Mouse (Mus musculus): Measurements from ENCODE around the gene Stpg3. TPM values are rescaled to one million over a fixed set of nuclear protein-coding genes. Genes with fewer than 3 reads are reported as not detected.

Stpg3 gene
- polyA plus RNA-seq (2014; fragmentation: Illumina TruSeq; extraction: RNeasy Lipid Tissue Mini Kit (QIAGEN cat#74804); ENCODE audit: insufficient read depth, low read depth, low replicate concordance) = not detected

DNA sequence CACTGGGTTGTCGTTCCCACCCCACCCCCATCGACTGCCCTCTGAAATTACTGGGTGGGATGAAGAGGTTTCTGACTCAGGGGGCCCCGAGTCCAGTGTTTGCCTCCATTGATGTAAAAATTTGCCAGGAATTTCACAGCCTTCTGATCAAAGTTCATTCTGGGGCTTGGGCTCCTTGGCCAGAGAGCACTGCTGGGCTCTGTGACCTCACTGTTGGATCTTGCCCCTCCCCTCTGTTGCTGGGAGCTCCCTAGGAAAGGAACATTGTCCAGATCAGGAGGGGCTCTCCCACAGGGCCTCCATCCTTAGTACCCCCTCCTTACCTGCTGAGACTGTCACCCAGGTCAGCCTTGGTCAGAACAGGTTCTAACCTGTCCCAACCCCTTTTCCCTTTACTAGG, at the start of gene Stpg3:
Stpg3 (minus strand) TSS at position 194 of the 400 bp plus-strand sequence.

DNA sequence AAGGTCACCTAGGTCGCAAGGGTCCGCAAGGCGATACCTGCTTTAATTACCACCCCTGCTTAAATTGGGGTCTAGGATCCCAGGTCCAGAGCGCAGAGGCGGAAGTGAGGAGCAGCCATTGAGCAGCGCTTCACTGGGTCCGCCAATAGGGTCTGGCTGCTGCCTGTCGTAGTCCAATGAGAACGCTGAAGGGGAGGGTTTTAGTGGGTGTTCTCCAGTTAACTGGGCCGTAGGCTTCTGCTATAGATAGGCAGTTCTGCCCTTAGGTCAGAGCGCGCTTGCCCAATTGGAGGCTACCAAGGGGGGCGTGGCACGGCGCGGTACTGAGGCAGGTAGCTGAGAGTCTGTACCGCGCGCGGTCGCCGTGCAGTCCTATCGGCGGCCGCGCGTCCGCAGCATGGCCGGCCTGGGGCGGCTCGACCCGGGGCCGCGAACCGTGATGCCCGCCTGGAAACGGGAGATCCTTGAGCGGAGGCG, 47.9 kb upstream of the Stpg3 start, which contains the start of gene Tprn:
Tprn (plus strand) TSS at position 328 of the 477 bp plus-strand sequence.

DNA sequence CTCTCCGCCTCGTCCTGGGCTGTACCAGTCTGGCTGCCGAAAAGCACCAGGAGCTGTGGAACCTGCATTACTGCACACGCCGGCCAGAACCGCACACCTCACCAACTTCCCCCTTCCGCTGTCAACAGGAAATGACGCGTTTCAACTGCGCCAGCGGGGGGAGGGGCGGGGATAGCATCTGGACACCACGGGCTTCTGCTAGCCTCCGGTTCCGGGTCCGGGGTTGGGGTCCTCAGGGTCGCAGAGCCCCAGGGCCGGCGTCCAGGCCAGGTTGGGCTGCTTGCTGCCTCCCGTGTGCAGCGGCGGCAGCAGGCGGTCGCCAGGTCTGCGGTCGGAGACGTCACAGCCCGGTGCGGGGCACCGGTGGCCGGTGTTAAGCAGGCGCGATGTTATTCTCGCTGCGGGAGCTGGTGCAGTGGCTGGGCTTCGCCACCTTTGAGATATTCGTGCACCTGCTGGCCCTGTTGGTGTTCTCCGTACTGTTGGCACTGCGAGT, 40.9 kb upstream of the Stpg3 start, which contains the start of gene Tmem203:
Tmem203 (plus strand) TSS at position 156 of the 496 bp plus-strand sequence.

DNA sequence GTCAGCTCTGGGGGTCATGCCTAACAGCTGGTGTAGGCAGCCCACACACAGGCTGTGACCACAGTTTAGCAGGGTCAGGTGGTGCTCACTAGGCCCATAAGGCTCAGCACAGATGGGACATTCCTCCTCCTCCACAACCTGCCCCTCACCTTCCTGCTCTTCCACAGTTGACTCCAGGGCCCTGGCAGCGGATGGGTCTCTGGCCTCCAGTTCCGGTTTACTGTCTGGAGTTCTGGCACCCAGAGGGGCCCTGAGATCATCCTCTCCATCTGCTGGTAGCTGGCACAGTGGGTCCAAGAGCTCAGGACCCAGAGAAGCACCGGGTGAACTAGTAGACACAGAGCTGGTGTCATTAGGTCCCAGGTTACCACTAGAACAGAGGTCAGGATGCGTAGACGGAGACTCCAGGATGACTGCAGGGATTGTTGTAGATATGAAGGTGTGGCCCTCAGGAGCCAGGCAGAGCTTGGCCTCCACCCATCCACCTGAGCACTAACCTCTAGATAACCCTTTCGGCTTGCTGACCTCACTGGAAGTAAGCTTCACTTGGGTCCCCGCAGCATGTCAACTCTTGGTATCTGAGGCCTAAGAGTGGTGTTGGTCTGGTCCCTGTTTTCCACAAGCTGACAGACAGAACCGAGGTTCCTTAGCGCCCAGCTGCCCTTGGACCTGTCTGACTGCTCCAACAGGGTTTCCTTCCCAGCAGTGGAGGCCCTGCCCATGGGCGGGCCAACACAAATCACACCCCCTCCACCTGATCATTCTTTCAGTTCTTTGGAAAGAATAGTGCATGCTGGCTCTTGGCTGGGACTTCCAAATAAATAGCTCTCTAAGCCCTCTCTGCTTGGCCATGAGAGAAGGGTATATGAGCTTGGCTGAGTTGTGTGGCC, 32.0 kb upstream of the Stpg3 start, which contains the start of gene AL732309.1:
AL732309.1 (minus strand) TSS at position 681 of the 890 bp plus-strand sequence.

DNA sequence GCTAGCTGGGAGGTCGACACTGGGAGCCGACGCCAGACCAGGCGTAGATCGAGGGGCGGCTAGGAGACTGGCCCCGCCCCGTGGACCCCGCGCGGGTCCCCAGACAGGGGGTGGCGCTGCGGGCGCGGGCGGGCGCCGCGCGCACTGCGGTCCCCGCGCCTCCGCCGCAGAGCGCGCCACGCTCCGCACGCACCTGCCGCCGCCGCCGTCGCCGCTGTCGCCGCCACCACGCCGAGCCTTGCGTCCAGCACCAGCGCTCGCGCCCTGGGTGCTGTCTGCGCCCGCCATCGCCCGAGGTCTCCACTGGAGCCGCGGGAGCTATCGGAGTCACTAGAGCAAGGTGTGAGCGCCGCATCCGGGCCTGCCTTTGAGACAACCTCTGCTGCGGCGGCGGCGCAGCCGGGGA, 27.7 kb upstream of the Stpg3 start, which contains the start of the genes Rnf208 and Cysrt1:
Rnf208 (plus strand) TSS at position 155 of the 406 bp plus-strand sequence.
Cysrt1 (minus strand) TSS at position 352 of the 406 bp plus-strand sequence.

DNA sequence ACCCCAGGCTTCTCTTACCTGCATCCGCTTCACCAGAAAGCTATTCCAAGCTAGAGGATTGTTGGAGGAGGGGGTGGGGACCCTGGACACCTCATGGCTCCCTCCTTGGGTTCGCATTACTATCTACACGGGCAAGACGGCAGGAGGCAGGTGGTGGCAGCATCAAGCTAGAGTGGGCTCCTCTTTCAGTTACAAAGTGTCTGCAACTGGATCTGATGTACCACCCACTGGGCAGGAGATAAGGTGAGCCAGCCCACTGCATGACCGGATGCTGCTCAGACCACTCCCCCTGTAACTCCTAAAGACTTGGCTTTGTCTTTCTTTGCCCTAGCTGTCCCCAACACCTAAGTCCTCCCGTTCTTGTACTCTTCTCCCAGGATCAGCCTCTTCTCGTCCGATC, 22.2 kb upstream of the Stpg3 start, which contains the start of gene Rnf224:
Rnf224 (minus strand) TSS at position 174 of the 400 bp plus-strand sequence.

DNA sequence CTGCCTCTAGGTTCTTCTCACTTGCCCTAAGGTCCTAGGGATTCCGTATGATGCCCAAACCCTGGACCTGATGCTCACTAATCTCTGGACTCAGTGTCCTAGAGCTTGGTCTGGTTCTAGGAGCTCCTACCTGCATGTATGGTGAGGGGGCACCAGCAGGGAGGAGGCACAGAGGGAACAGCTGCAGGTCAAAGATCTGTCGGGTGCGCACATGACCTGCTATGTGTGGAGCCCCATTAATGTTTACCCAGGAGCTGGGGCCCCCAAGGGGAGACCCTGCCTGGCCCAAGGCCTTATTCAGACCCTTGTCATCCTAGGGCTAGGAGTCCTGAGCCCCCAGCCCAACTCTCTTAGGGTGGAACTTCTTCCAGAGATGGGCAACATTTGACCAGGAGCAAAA, 19.6 kb upstream of the Stpg3 start, which contains the start of gene Slc34a3:
Slc34a3 (minus strand) TSS at position 315 of the 400 bp plus-strand sequence.

DNA sequence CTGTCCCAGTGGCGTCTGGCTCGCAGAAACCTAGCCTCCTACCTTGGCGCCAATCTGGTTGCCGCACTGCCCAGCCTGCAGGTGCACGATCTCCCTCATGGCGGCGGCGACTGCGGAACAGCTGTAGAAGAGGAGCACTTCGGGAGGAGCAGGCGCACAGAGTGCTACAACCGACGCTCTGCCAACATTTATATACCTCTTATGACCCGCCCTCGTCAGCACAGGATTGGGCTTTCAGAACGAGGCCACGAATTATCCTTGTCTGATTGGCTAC, 10.0 kb upstream of the Stpg3 start, which contains the start of gene Tubb4b:
Tubb4b (minus strand) TSS at position 211 of the 274 bp plus-strand sequence.

DNA sequence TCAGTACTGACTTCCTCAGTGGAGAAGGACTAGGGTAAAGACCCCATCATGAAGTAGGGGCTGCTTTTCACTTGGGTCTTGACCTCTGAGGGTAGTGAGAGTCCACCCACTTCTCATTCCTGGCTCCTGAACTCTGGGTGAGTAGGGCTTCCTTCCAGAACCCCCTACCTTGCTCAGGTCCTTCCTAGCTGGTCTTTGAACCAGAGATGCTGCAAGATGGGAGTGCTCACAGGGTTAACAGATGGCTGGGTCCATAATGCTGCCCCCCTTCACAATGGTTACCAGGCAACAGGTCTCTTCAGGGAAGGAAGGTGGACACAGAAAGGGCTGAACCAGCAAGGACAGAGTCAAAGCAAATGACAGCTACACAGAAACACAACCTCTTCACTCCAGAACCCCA, 4.0 kb upstream of the Stpg3 start, which contains the start of gene Fam166a:
Fam166a (plus strand) TSS at position 301 of the 400 bp plus-strand sequence.

DNA sequence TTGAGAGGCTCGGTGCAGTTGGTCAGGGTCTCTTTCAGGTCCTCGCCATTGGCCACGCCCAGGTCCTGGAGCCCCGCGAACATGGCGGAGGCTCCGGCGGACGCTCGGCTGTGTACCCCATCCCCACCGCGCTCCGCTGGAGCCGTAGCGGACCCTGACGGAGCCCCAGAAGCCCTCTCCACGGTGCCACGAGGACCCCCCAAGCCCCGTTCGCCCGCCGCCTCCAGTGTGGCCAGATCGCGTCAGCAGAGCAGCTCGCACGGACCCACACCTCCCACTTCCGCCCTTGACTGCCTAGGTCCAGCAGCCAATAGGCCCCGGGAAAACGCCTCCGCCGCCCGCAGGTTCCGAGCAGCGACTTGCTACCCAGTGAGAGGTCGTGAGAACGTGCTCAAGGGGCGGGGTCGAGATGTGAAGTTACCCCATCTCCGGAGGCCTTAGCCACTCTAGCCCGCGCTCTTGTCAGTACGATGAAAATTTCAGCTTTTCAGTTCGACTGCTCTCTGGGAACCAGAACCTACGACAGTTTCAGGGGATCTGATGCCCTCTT, 3.2 kb downstream of the Stpg3 start, which contains the start of gene Nelfb:
Nelfb (minus strand) TSS at position 369 of the 550 bp plus-strand sequence.

DNA sequence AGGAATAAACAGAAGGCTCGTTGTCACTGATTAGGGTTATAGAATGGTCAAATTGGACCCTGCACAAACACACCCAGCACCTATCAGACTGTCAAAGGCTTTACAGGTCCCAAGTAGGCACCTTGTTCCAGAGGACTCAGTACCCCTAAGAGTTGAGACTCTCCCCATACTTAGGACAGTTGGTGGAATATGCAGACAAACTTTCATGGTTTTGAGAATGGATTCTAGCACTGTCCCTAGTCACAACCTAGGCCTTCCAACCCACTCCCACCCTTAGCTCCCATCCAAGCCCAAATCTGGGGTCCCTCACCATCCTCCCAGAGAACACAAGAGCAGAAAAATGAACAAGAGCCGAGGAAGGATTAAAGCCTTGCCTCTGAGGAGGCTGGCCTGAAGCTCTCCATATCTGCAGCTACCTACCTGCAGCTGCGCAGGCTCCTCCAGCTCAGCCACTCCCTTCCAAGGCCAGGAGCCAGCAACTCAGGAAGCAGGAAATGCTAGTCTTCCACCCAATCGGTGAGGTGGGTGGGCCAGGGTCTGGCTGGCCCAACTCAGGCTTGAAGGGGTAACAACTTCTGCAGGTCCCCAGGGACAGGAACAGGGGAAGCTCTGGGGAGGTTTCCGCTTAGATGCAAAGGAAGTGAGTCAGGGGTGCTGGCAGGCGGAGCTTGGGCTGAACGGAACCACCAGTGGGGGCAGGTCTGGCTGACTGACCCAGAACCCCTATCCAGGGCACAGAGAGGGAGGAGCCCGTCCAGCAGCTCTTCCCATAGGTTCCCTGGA, 18.1 kb downstream of the Stpg3 start, which contains the start of gene Tor4a:
Tor4a (minus strand) TSS at position 715 of the 783 bp plus-strand sequence.

DNA sequence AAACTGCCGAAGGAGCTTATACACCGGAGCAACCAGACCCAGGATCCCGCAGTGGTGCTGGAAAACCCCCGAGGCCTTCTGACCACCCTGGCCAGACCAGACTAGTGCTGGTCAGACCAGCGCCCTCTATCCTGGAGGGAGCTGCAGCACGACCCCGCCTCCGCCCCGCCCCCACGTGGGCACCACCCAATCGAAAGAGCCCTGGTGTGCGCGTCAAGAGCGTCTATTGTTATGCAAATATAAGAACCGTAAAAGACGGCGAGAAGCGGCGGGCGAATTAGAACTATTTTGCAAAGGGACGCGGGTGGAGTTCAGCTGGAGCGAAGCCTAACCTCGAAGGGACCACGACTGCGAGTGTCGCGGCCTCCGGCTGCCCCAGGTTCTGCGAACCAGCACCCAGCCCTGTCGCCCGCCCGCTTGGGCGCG, 33.9 kb downstream of the Stpg3 start, which contains the start of gene Nrarp:
Nrarp (plus strand) TSS at position 281 of the 426 bp plus-strand sequence.

Other genes starting within 250 kb of the Stpg3 start
- gene Mrpl41, start 239.5 kb downstream of the Stpg3 start, polyA plus RNA-seq (2014; fragmentation: Illumina TruSeq; extraction: RNeasy Lipid Tissue Mini Kit (QIAGEN cat#74804); ENCODE audit: insufficient read depth, low read depth, low replicate concordance) = 58.2 TPM
- 13.0 TPM for gene Pnpla7, start 238.6 kb downstream of the Stpg3 start, polyA plus RNA-seq (2014; fragmentation: Illumina TruSeq; extraction: RNeasy Lipid Tissue Mini Kit (QIAGEN cat#74804); ENCODE audit: insufficient read depth, low read depth, low replicate concordance)
- gene Nsmf, start 160.3 kb downstream of the Stpg3 start, polyA plus RNA-seq (2014; fragmentation: Illumina TruSeq; extraction: RNeasy Lipid Tissue Mini Kit (QIAGEN cat#74804); ENCODE audit: insufficient read depth, low read depth, low replicate concordance) = 29.3 TPM
- gene Entpd8, start 134.3 kb downstream of the Stpg3 start, polyA plus RNA-seq (2014; fragmentation: Illumina TruSeq; extraction: RNeasy Lipid Tissue Mini Kit (QIAGEN cat#74804); ENCODE audit: insufficient read depth, low read depth, low replicate concordance) = 2.4 TPM
- gene Noxa1, start 119.5 kb downstream of the Stpg3 start, polyA plus RNA-seq (2014; fragmentation: Illumina TruSeq; extraction: RNeasy Lipid Tissue Mini Kit (QIAGEN cat#74804); ENCODE audit: insufficient read depth, low read depth, low replicate concordance) = 1.9 TPM
- gene Nrarp, start 33.9 kb downstream of the Stpg3 start, polyA plus RNA-seq (2014; fragmentation: Illumina TruSeq; extraction: RNeasy Lipid Tissue Mini Kit (QIAGEN cat#74804); ENCODE audit: insufficient read depth, low read depth, low replicate concordance) = 28.7 TPM
- gene Tor4a, start 17.8 kb downstream of the Stpg3 start, polyA plus RNA-seq (2014; fragmentation: Illumina TruSeq; extraction: RNeasy Lipid Tissue Mini Kit (QIAGEN cat#74804); ENCODE audit: insufficient read depth, low read depth, low replicate concordance) = 18.3 TPM
- 41.8 TPM for gene Nelfb, start 3.1 kb downstream of the Stpg3 start, polyA plus RNA-seq (2014; fragmentation: Illumina TruSeq; extraction: RNeasy Lipid Tissue Mini Kit (QIAGEN cat#74804); ENCODE audit: insufficient read depth, low read depth, low replicate concordance)
- gene Fam166a, start 4.1 kb upstream of the Stpg3 start, polyA plus RNA-seq (2014; fragmentation: Illumina TruSeq; extraction: RNeasy Lipid Tissue Mini Kit (QIAGEN cat#74804); ENCODE audit: insufficient read depth, low read depth, low replicate concordance) = not detected
- gene Tubb4b, start 10.1 kb upstream of the Stpg3 start, polyA plus RNA-seq (2014; fragmentation: Illumina TruSeq; extraction: RNeasy Lipid Tissue Mini Kit (QIAGEN cat#74804); ENCODE audit: insufficient read depth, low read depth, low replicate concordance) = 379 TPM
- gene Slc34a3, start 19.7 kb upstream of the Stpg3 start, polyA plus RNA-seq (2014; fragmentation: Illumina TruSeq; extraction: RNeasy Lipid Tissue Mini Kit (QIAGEN cat#74804); ENCODE audit: insufficient read depth, low read depth, low replicate concordance) = not detected
- not detected for gene Rnf224, start 22.1 kb upstream of the Stpg3 start, polyA plus RNA-seq (2014; fragmentation: Illumina TruSeq; extraction: RNeasy Lipid Tissue Mini Kit (QIAGEN cat#74804); ENCODE audit: insufficient read depth, low read depth, low replicate concordance)
- 2.1 TPM for gene Rnf208, start 27.6 kb upstream of the Stpg3 start, polyA plus RNA-seq (2014; fragmentation: Illumina TruSeq; extraction: RNeasy Lipid Tissue Mini Kit (QIAGEN cat#74804); ENCODE audit: insufficient read depth, low read depth, low replicate concordance)
- gene Cysrt1, start 27.8 kb upstream of the Stpg3 start, polyA plus RNA-seq (2014; fragmentation: Illumina TruSeq; extraction: RNeasy Lipid Tissue Mini Kit (QIAGEN cat#74804); ENCODE audit: insufficient read depth, low read depth, low replicate concordance) = 0.30 TPM
- gene AL732309.1, start 32.2 kb upstream of the Stpg3 start, polyA plus RNA-seq (2014; fragmentation: Illumina TruSeq; extraction: RNeasy Lipid Tissue Mini Kit (QIAGEN cat#74804); ENCODE audit: insufficient read depth, low read depth, low replicate concordance) = 6.2 TPM
- 15.5 TPM for gene Tmem203, start 40.8 kb upstream of the Stpg3 start, polyA plus RNA-seq (2014; fragmentation: Illumina TruSeq; extraction: RNeasy Lipid Tissue Mini Kit (QIAGEN cat#74804); ENCODE audit: insufficient read depth, low read depth, low replicate concordance)
- gene Tprn, start 48.0 kb upstream of the Stpg3 start, polyA plus RNA-seq (2014; fragmentation: Illumina TruSeq; extraction: RNeasy Lipid Tissue Mini Kit (QIAGEN cat#74804); ENCODE audit: insufficient read depth, low read depth, low replicate concordance) = 6.2 TPM
- gene Ssna1, start 57.8 kb upstream of the Stpg3 start, polyA plus RNA-seq (2014; fragmentation: Illumina TruSeq; extraction: RNeasy Lipid Tissue Mini Kit (QIAGEN cat#74804); ENCODE audit: insufficient read depth, low read depth, low replicate concordance) = 68.9 TPM
- gene Anapc2, start 57.8 kb upstream of the Stpg3 start, polyA plus RNA-seq (2014; fragmentation: Illumina TruSeq; extraction: RNeasy Lipid Tissue Mini Kit (QIAGEN cat#74804); ENCODE audit: insufficient read depth, low read depth, low replicate concordance) = 38.0 TPM
- gene Tmem210, start 73.5 kb upstream of the Stpg3 start, polyA plus RNA-seq (2014; fragmentation: Illumina TruSeq; extraction: RNeasy Lipid Tissue Mini Kit (QIAGEN cat#74804); ENCODE audit: insufficient read depth, low read depth, low replicate concordance) = not detected
- gene Lrrc26, start 75.3 kb upstream of the Stpg3 start, polyA plus RNA-seq (2014; fragmentation: Illumina TruSeq; extraction: RNeasy Lipid Tissue Mini Kit (QIAGEN cat#74804); ENCODE audit: insufficient read depth, low read depth, low replicate concordance) = 22.2 TPM
- gene Grin1, start 104.5 kb upstream of the Stpg3 start, polyA plus RNA-seq (2014; fragmentation: Illumina TruSeq; extraction: RNeasy Lipid Tissue Mini Kit (QIAGEN cat#74804); ENCODE audit: insufficient read depth, low read depth, low replicate concordance) = not detected
- 31.9 TPM for gene Man1b1, start 117.7 kb upstream of the Stpg3 start, polyA plus RNA-seq (2014; fragmentation: Illumina TruSeq; extraction: RNeasy Lipid Tissue Mini Kit (QIAGEN cat#74804); ENCODE audit: insufficient read depth, low read depth, low replicate concordance)
- 18.5 TPM for gene Dpp7, start 141.7 kb upstream of the Stpg3 start, polyA plus RNA-seq (2014; fragmentation: Illumina TruSeq; extraction: RNeasy Lipid Tissue Mini Kit (QIAGEN cat#74804); ENCODE audit: insufficient read depth, low read depth, low replicate concordance)
- gene Uap1l1, start 151.0 kb upstream of the Stpg3 start, polyA plus RNA-seq (2014; fragmentation: Illumina TruSeq; extraction: RNeasy Lipid Tissue Mini Kit (QIAGEN cat#74804); ENCODE audit: insufficient read depth, low read depth, low replicate concordance) = 51.2 TPM
- 1.0 TPM for gene Sapcd2, start 157.7 kb upstream of the Stpg3 start, polyA plus RNA-seq (2014; fragmentation: Illumina TruSeq; extraction: RNeasy Lipid Tissue Mini Kit (QIAGEN cat#74804); ENCODE audit: insufficient read depth, low read depth, low replicate concordance)
- 7.6 TPM for gene Entpd2, start 181.2 kb upstream of the Stpg3 start, polyA plus RNA-seq (2014; fragmentation: Illumina TruSeq; extraction: RNeasy Lipid Tissue Mini Kit (QIAGEN cat#74804); ENCODE audit: insufficient read depth, low read depth, low replicate concordance)
- 69.7 TPM for gene Npdc1, start 184.7 kb upstream of the Stpg3 start, polyA plus RNA-seq (2014; fragmentation: Illumina TruSeq; extraction: RNeasy Lipid Tissue Mini Kit (QIAGEN cat#74804); ENCODE audit: insufficient read depth, low read depth, low replicate concordance)
- gene Fut7, start 208.6 kb upstream of the Stpg3 start, polyA plus RNA-seq (2014; fragmentation: Illumina TruSeq; extraction: RNeasy Lipid Tissue Mini Kit (QIAGEN cat#74804); ENCODE audit: insufficient read depth, low read depth, low replicate concordance) = 1.7 TPM
- gene Abca2, start 214.1 kb upstream of the Stpg3 start, polyA plus RNA-seq (2014; fragmentation: Illumina TruSeq; extraction: RNeasy Lipid Tissue Mini Kit (QIAGEN cat#74804); ENCODE audit: insufficient read depth, low read depth, low replicate concordance) = 9.0 TPM
- 364 TPM for gene Clic3, start 242.2 kb upstream of the Stpg3 start, polyA plus RNA-seq (2014; fragmentation: Illumina TruSeq; extraction: RNeasy Lipid Tissue Mini Kit (QIAGEN cat#74804); ENCODE audit: insufficient read depth, low read depth, low replicate concordance)
- 44.5 TPM for gene Paxx, start 246.5 kb upstream of the Stpg3 start, polyA plus RNA-seq (2014; fragmentation: Illumina TruSeq; extraction: RNeasy Lipid Tissue Mini Kit (QIAGEN cat#74804); ENCODE audit: insufficient read depth, low read depth, low replicate concordance)